Mouse (Mus musculus) hindbrain, embryonic 16.5 days (tissue): ENCODE results near the gene 2210016L21Rik. TPM values are rescaled to one million over a fixed set of nuclear protein-coding genes. Genes with fewer than 3 reads are reported as not detected.
"Not testable (repeated sequence)": the region's sequence is repeated elsewhere in the genome, so short reads cannot be mapped to it uniquely, and the experiment has no call there.

ENCODE experiments used
- ATAC-seq: fragments of 200-750 bp; cut with Nextera tagmentation; 2 replicates; pipeline ENCODE4 v1.8.0; 2017; ENCODE audit warnings: moderate TSS enrichment, moderate library complexity
- H3K27ac ChIP-seq: fragments of 300-500 bp; sonication (generic); 2 replicates; pipeline ENCODE4 v1.5.1; 2014; ENCODE audit warnings: low read depth, mild to moderate bottlenecking, control low read depth, low read length, moderate library complexity
- H3K27me3 ChIP-seq: fragments of 300-500 bp; sonication (generic); replicated peaks from 2 replicates; pipeline ENCODE4 v1.6.1; 2014; ENCODE audit warnings: low read length; ENCODE audit not compliant: control insufficient read depth, insufficient read depth
- H3K36me3 ChIP-seq: fragments of 300-500 bp; sonication (generic); 2 replicates; pipeline ENCODE4 v1.6.1; 2014; ENCODE audit warnings: mild to moderate bottlenecking, low read length, moderate library complexity, mixed read lengths; ENCODE audit not compliant: control insufficient read depth, insufficient read depth
- H3K4me1 ChIP-seq: fragments of 300-500 bp; sonication (generic); 2 replicates; pipeline ENCODE4 v1.6.1; 2014; ENCODE audit warnings: low read depth, low read length; ENCODE audit not compliant: control insufficient read depth, insufficient read depth
- H3K4me2 ChIP-seq: fragments of 300-500 bp; sonication (generic); 2 replicates; pipeline ENCODE4 v1.6.1; 2014; ENCODE audit warnings: mild to moderate bottlenecking, low read length, control low read depth, moderate library complexity
- H3K4me3 ChIP-seq: fragments of 300-500 bp; sonication (generic); 2 replicates; pipeline ENCODE4 v1.5.1; 2014; ENCODE audit warnings: mild to moderate bottlenecking, low read length, control low read depth, moderate library complexity
- H3K9ac ChIP-seq: fragments of 300-500 bp; sonication (generic); 2 replicates; pipeline ENCODE4 v1.6.1; 2014; ENCODE audit warnings: low read depth, mild to moderate bottlenecking, control low read depth, low read length, moderate library complexity
- H3K9me3 ChIP-seq: fragments of 300-500 bp; sonication (generic); 2 replicates; pipeline ENCODE4 v1.6.1; 2014; ENCODE audit warnings: mild to moderate bottlenecking, low read length, moderate library complexity; ENCODE audit not compliant: control insufficient read depth
- WGBS: fragments of 180-500 bp; shearing (Covaris S2); extraction: QIAGEN DNeasy Blood & Tissue Kit; methylation state at CpG from one replicate; pipeline ENCODE4 v1.1.7; 2014; 5-methylcytosine and 5-hydroxymethylcytosine counted together
- polyA plus RNA-seq: library from polyadenylated mRNA; unstranded; fragments of >200 nt; fragmentation: Nextera tagmentation; extraction: Ambion mirVana; gene quantifications from 2 replicates; pipeline ENCODE4 v1.2.1, GENCODE M21; 2015

2210016L21Rik gene
- polyA plus RNA-seq, 1 experiment from 2014 or later, result 142 TPM

DNA sequence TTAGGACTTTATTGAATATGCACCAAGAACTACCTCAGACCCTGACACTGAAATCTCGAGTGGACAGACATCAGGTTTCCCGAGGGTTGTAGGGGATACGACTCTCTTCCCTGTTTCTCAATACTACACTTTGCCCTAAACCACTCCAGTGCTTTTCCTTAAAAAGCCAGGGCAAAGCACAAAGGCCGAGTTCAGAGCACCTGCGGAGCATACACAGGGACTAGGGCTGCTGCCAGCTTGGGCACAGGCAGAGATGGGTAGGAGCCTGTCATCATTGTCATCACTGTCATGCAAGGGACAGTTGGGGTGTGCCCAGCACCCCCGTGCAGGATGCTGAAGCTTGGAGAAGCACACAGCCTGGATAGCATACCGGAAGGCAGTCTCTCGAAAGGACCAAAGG, 8.8 kb upstream of the 2210016L21Rik start:
- no peaks in the 10 kb centered on the region for H3K9me3 ChIP-seq
- no peak overlapping the region for H3K27ac ChIP-seq
- H3K4me1 ChIP-seq, result no peaks in the 10 kb centered on the region
- no peak overlapping the region for H3K4me3 ChIP-seq
- no peak overlapping the region for H3K9ac ChIP-seq
- 81% methylated on average over 8 of the region's 8 CpGs for WGBS
- H3K27me3 ChIP-seq, result no peaks in the 10 kb centered on the region
- no peak overlapping the region for H3K4me2 ChIP-seq
- H3K36me3 ChIP-seq, result no peaks in the 10 kb centered on the region
- no peak for ATAC-seq

DNA sequence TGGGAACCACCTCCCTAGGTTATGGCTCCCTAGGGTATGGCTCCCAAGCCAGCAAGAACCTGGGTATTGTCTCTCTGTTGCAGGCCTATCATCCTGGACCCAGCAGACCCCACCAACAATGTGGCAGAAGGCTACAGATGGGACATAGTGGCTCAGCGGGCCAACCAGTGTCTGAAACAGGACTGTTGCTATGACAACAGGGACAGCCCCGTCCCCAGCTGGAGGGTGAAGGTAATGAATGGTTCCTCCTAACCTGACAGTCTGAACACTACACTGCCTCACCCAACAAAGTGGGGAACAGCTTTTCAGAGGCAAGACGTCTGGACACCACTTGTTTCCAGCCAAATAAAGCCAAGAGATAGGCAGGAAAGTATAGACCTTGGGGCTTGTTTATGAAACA, 6.1 kb upstream of the 2210016L21Rik start:
- Histone ChIP-seq H3K4me2 (no peak overlapping the region), H3K9me3 (no peaks in the 10 kb centered on the region), H3K27me3 (no peaks in the 10 kb centered on the region), H3K27ac (no peak overlapping the region), H3K9ac (no peak overlapping the region), H3K4me3 (no peak overlapping the region), H3K4me1 (no peaks in the 10 kb centered on the region), H3K36me3 (no peaks in the 10 kb centered on the region)
- ATAC-seq, result 0 out of 2 replicates have a peak, but pooled peaks have one; percentile 40
- 12% methylated on average over 3 of the region's 3 CpGs for WGBS

DNA sequence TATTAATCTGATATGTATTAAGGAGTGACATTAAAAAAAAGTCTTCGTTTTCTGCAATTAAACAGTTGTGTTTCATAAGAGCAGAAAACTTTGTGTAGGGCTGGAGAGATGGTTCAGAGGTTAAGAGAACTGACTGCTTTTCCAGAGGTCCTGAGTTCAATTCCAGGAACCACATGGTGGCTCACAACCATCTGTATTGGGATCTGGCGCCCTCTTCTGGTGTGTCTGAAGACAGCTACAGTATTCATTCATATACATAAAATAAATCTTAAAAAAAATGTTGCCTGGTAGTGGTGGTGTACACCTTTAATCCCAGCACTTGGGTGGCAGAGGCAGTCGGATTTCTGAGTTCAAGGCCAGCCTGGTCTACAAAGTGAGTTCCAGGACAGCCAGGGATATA, 820 bp upstream of the 2210016L21Rik start:
- H3K4me2 ChIP-seq, H3K27me3 ChIP-seq, H3K27ac ChIP-seq, ATAC-seq, H3K36me3 ChIP-seq, H3K4me3 ChIP-seq, H3K9me3 ChIP-seq, H3K4me1 ChIP-seq, H3K9ac ChIP-seq: not testable (repeated sequence)
- WGBS, result 52% methylated on average over 3 of the region's 3 CpGs

DNA sequence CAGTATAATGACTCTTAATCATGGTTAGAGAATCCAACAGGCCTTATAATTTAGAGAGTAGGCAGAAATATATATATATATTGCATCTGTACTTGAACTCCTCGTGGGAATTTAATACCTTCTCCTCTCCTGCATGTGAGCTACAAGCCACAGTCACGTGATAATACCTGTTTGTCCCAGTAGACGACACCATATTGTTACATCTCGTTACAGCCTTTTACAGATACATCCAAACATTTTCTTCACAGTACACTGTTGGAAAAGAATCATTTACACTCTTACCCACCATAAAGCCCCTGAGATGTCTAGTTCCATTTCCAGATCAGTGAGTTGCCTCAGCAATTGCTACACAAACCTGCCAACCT, 790 bp downstream of the 2210016L21Rik start:
- WGBS, result 24% methylated on average over 4 of the region's 4 CpGs
- H3K4me1 ChIP-seq, result peaks cover 8% of the 10 kb centered on the region
- peaks cover 21% of the 10 kb centered on the region for H3K36me3 ChIP-seq
- peak overlapping the region; percentile 52 for H3K4me2 ChIP-seq
- ATAC-seq, result 0 out of 2 replicates have a peak, but pooled peaks have one; percentile 5
- H3K9me3 ChIP-seq, result no peaks in the 10 kb centered on the region
- peak overlapping the region; percentile 70 for H3K4me3 ChIP-seq
- no peaks in the 10 kb centered on the region for H3K27me3 ChIP-seq
- peak overlapping the region; percentile 90 for H3K9ac ChIP-seq
- H3K27ac ChIP-seq, result no peak overlapping the region

DNA sequence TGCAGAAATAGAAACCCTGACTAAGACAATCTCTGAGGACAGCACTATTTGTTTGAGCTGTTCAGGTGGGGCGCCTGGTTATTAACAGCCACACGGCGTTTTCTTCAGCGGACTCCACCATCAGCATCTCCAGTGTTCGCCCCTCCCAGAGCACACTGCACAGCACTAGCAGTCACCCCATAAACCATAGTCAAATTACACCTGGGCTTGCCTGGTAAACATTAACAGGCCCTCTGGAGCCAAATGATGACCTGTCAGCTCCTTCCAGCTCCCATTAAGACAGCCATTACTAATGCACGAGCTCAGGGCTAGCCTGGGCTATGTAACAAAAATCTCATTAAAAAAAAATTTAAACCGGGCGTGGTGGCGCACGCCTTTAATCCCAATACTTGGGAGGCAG, 3.1 kb downstream of the 2210016L21Rik start:
- no peaks in the 10 kb centered on the region for H3K9me3 ChIP-seq
- H3K9ac ChIP-seq, result no peak overlapping the region
- no peak overlapping the region for H3K4me3 ChIP-seq
- no peak overlapping the region for H3K27ac ChIP-seq
- ATAC-seq, result no peak
- H3K4me1 ChIP-seq, result peaks cover 12% of the 10 kb centered on the region
- H3K36me3 ChIP-seq, result peaks cover 25% of the 10 kb centered on the region
- WGBS, result 95% methylated on average over 10 of the region's 10 CpGs
- H3K4me2 ChIP-seq, result no peak overlapping the region
- H3K27me3 ChIP-seq, result no peaks in the 10 kb centered on the region

DNA sequence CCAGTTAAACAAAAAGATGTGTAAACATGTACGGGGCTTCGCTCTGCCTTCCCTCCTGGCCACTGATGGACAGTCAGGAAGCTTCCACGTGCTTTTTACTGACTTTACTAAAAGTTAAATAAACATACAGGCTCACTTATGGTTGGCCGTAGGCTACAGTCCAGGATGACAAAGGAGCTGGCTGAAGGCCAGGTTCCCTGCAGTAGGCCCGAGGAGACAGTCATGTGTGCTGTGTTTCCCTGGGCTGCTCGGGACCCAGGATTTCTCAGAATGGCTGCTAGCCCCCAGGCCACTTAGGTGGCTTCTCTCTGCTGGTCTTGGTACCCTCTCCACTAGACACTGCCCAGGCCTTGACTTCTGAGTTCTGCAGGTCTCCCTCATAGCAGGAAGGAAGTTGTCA, 6.9 kb downstream of the 2210016L21Rik start:
- Histone ChIP-seq H3K4me2 (no peak overlapping the region), H3K4me1 (peaks cover 3% of the 10 kb centered on the region; the same call in 1 of the 2 replicates), H3K9ac (no peak overlapping the region), H3K27ac (peak overlapping the region; percentile 29; the same call in 1 of the 2 replicates), H3K4me3 (no peak overlapping the region), H3K27me3 (no peaks in the 10 kb centered on the region), H3K36me3 (peaks cover 25% of the 10 kb centered on the region), H3K9me3 (no peaks in the 10 kb centered on the region)
- ATAC-seq, result no peak
- 46% methylated on average over 6 of the region's 6 CpGs for WGBS

DNA sequence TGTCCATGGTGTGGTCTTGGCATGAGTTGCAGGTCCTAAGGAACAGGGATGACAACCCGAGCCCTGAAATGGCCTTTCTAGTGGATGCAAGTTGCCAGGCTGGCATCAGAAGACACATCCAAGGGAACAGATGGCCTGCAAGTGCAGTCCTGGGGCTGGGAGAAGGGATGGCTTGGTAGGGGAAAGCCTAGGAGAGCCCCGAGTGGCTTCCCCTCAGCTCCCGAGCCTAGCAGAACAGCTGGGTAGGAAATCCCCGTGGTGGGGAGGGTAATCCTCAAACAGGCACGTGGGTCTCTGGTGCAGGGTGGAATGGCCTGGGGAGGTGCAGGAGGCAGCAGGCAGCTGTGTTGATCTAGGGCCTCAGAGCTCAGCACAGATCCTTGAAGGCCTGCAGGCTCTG, 7.4 kb downstream of the 2210016L21Rik start:
- Histone ChIP-seq H3K27me3 (no peaks in the 10 kb centered on the region), H3K9ac (peak overlapping the region; percentile 15; the same call in 1 of the 2 replicates)

DNA sequence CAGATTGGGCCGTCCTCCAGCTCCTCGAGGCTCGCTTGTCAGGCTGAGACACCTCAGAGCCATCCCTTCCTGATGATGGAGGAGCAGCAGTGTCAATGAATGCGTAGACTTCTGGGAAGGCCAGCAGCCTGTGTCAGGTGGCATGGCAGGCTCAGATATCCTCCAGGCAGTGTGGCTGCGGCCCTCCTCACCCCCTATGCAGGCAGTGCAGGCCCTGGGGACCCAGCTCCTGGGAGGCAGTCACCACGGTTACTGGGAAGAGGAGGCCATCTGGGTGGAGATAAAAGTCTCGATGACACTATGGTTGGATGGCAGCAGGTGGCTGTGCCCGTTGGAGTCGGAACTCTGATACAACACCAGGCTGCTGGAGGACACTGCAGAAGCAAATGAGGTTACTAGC, 7.9 kb downstream of the 2210016L21Rik start:
- H3K4me2 ChIP-seq, result no peak overlapping the region
- 0 out of 2 replicates have a peak overlapping the region, but pooled peaks have one; percentile 10 for H3K27ac ChIP-seq
- peaks cover 3% of the 10 kb centered on the region; the same call in 1 of the 2 replicates for H3K4me1 ChIP-seq
- WGBS, result 63% methylated on average over 9 of the region's 9 CpGs
- H3K36me3 ChIP-seq, result peaks cover 25% of the 10 kb centered on the region
- H3K9me3 ChIP-seq, result no peaks in the 10 kb centered on the region
- H3K27me3 ChIP-seq, result no peaks in the 10 kb centered on the region
- H3K4me3 ChIP-seq, result no peak overlapping the region
- no peak overlapping the region; the same call in 1 of the 2 replicates for H3K9ac ChIP-seq
- ATAC-seq, result no peak; the same call in 1 of the 2 replicates

More for the DNA sequence above, 7.4 kb downstream of the 2210016L21Rik start:
- H3K4me3 ChIP-seq, result no peak overlapping the region
- H3K27ac ChIP-seq, result peak overlapping the region; percentile 29; the same call in 1 of the 2 replicates
- 40% methylated on average over 5 of the region's 5 CpGs for WGBS
- H3K4me2 ChIP-seq, result no peak overlapping the region
- H3K9me3 ChIP-seq, result no peaks in the 10 kb centered on the region
- peaks cover 25% of the 10 kb centered on the region for H3K36me3 ChIP-seq
- H3K4me1 ChIP-seq, result peaks cover 3% of the 10 kb centered on the region; the same call in 1 of the 2 replicates
- ATAC-seq, result peak; percentile 38; the same call in 1 of the 2 replicates

DNA sequence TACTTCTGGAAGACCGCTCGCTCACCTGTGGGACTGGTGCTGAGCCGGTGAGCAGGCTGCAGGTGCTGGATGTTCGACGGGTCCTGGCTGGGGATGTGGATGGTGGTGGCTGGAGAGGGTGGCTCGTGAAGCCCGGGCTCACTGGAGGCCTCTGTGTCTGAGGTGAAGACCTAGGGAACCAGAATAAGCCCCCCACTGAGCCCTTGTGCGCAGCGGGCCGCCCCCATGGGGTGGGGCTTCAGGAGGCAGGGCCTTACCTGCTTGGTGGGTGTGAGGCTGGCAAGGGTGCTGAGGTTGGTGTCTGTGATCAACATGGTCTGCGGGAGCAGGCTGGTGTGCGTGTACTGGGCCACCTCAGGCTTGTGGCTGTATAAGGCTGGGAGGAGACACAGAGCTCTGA, 8.7 kb downstream of the 2210016L21Rik start:
- H3K4me1 ChIP-seq, result peaks cover 3% of the 10 kb centered on the region; the same call in 1 of the 2 replicates
- WGBS, result 65% methylated on average over 12 of the region's 12 CpGs
- no peak for ATAC-seq

More for the DNA sequence above, 8.7 kb downstream of the 2210016L21Rik start:
- Histone ChIP-seq H3K9ac (no peak overlapping the region; the same call in 1 of the 2 replicates), H3K4me3 (no peak overlapping the region), H3K27me3 (no peaks in the 10 kb centered on the region), H3K36me3 (peaks cover 24% of the 10 kb centered on the region), H3K9me3 (no peaks in the 10 kb centered on the region), H3K4me2 (no peak overlapping the region), H3K27ac (no peak overlapping the region)
